Mouse (Mus musculus) heart, postnatal 10 days (tissue): ENCODE measurements around the gene Lrrc34. TPM values are rescaled to one million over a fixed set of nuclear protein-coding genes. Genes with fewer than 3 reads are reported as not detected.
A peak's percentile ranks its signal among the peaks of the same experiment; 100 is the strongest.

Experiments
- DNase-seq, 2 experiments: peaks; one replicate each; pipeline ENCODE4 v3.0.0; 2021
- intact Hi-C: fragments of 180-260 bp; cut with DNase I; formaldehyde crosslinking; loops from one replicate; pipeline ENCODE4 v1.15.1; 2025
- total RNA-seq, 2 experiments: library from RNA; stranded (reverse); gene quantifications; 2 replicates each; pipeline ENCODE4 v1.2.3; 2021

Gene Lrrc34
- total RNA-seq, 2 experiments from 2014 or later: not detected

DNA sequence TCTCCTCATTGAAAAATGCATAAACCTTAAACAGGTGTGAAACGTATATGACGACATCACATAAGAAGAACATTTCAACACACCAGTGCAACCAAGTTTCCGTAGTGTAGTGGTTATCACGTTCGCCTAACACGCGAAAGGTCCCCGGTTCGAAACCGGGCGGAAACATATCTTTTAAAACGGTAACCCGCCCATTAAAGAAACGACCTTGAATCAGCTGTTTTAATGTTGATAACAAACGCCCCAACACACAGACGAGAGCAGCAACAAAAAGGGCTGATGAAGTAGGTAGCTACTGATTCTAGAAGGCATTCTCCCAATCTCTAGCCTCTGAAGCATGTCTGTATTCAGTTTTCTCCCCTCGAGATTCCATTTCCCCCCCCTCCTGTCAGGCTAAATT is 46.5 kb downstream of the Lrrc34 start:
- intact Hi-C loops: loop anchor here (2.0 to 5.0 kb wide), 3 partner anchors 192 to 396 kb away; partner anchors contain the start of genes Prkci and Sec62

GRCm38 (mm10) chr3:30600717-30601116 is 47.0 kb downstream of the Lrrc34 start:
- peak; percentile 48 for DNase-seq
- intact Hi-C loops: loop anchor here (2.0 to 5.0 kb wide), 3 partner anchors 192 to 397 kb away; partner anchors contain the start of genes Prkci and Sec62

More for the DNA sequence above, 46.5 kb downstream of the Lrrc34 start:
- DNase-seq: peak; percentile 90 to 92

- intact Hi-C loops: loop anchor here (2.0 to 10.0 kb wide), 4 partner anchors 193 to 455 kb away; partner anchors contain the start of genes Prkci and Sec62
- DNase-seq: peak; percentile 18 to 25
Observed at GRCm38 (mm10) chr3:30599711-30600545, 47.7 kb downstream of the Lrrc34 start, which contains the start of gene Actrt3. Gene Actrt3 (minus strand): TSS chr3:30599939.

GRCm38 (mm10) chr3:30597271-30597670 is 50.4 kb downstream of the Lrrc34 start:
- intact Hi-C loops: loop anchor here (10.0 kb wide), 1 partner anchor 458 kb away; no protein-coding TSS in a partner anchor
- DNase-seq: no peak

- intact Hi-C loops: loop anchor here (10.0 kb wide), 1 partner anchor 460 kb away; no protein-coding TSS in a partner anchor
- DNase-seq: peak; percentile 49 to 57
Observed at GRCm38 (mm10) chr3:30595111-30595832, 52.4 kb downstream of the Lrrc34 start.

- no peak for DNase-seq
- intact Hi-C loops: loop anchor here (2.0 to 10.0 kb wide), 4 partner anchors 103 to 543 kb away; partner anchors contain the start of gene Lrrc31
Observed at GRCm38 (mm10) chr3:30593719-30594485, 53.8 kb downstream of the Lrrc34 start.

DNA sequence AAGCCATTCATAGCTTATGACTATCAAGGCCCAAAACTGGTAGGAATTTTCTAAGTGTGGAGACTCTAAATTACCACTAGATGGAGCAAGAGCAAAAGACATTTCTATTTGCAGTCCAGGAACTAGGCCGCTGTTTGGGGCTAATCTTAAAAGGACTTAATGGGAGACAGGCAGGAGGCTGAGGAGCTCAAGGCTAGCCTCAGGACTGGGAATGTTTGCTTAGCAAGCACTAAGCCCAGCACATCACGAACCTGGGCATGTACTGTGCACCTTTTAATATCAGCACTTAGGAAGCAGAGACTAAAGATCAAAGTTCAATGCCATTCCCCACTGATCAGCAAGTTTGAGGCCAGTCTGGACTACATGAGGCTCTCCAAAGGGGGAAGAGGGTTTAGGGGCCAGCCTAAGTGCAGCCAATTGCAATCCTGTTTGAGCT is 55.2 kb downstream of the Lrrc34 start:
- peak; percentile 34 to 39 for DNase-seq
- intact Hi-C loops: loop anchor here (2.0 to 10.0 kb wide), 4 partner anchors 105 to 545 kb away; partner anchors contain the start of gene Lrrc31

DNA sequence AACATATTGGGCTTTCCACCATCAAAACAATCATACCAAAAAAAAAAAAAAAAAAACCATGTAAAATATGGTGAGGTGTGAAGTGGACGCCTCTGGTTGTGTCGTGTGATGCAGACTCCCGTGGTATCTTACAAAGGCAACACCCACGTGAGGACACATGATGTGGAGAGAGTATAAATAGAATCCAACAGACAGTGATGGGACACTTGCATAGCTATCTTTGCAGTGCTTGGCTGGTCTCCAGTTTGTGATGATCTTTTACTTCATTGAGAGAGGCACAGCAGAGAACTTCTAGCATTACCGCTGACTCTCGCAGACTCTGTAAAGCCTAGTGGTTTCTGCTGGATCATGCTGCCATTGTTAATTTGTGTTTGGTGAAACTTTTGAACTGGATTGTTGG is 58.8 kb downstream of the Lrrc34 start:
- intact Hi-C loops: no loop called here
- DNase-seq: no peak

Other genes starting within 250 kb of the Lrrc34 start
- 10 to 100 TPM; 27.4 to 35.8 TPM for gene Mecom, start 99.9 kb downstream of the Lrrc34 start, total RNA-seq
- gene Actrt3, start 47.9 kb downstream of the Lrrc34 start, total RNA-seq: not detected
- gene Mynn, start 45.8 kb downstream of the Lrrc34 start, total RNA-seq: 10 to 100 TPM; 14.7 to 18.5 TPM
- gene Lrriq4, start 3.4 kb downstream of the Lrrc34 start, total RNA-seq: not detected
- gene Lrrc31, start 52.0 kb upstream of the Lrrc34 start, total RNA-seq: under 1 TPM in 1 of 2 experiments, not detected in 1; 0.26 TPM
- not detected for gene Samd7, start 98.4 kb upstream of the Lrrc34 start, total RNA-seq
- gene Sec62, start 145.0 kb upstream of the Lrrc34 start, total RNA-seq: 10 to 100 TPM; 45.6 to 49.9 TPM
- under 1 TPM; 0.50 to 0.81 TPM for gene Gpr160, start 208.1 kb upstream of the Lrrc34 start, total RNA-seq